Mouse (Mus musculus) megakaryocyte progenitor cell, adult 5-6 weeks (primary cell): Measurements from ENCODE around the gene Kcnrg. TPM values are rescaled to one million over a fixed set of nuclear protein-coding genes. Genes with fewer than 3 reads are reported as not detected.
A peak's percentile ranks its signal among the peaks of the same experiment; 100 is the strongest.

Source experiments
- ATAC-seq: replicated peaks from 2 replicates; pipeline ENCODE4 v1.8.0; 2016; ENCODE audit warnings: mild to moderate bottlenecking, moderate TSS enrichment, inconsistent platforms; ENCODE audit not compliant: poor library complexity
- total RNA-seq, 2 experiments: library from RNA; stranded (forward) in 1 of 2; stranded (reverse) in 1 of 2; fragments of 157-497, 149-512 nt in 1 of 2; fragments of 200-1000 nt in 1 of 2; gene quantifications; 2 replicates each; pipeline versions ENCODE4 v1.2.3 to v1.2.4; 2015 to 2017

Gene Kcnrg
- total RNA-seq, 2 experiments from 2014 or later = 0.04 to 0.39 TPM

DNA sequence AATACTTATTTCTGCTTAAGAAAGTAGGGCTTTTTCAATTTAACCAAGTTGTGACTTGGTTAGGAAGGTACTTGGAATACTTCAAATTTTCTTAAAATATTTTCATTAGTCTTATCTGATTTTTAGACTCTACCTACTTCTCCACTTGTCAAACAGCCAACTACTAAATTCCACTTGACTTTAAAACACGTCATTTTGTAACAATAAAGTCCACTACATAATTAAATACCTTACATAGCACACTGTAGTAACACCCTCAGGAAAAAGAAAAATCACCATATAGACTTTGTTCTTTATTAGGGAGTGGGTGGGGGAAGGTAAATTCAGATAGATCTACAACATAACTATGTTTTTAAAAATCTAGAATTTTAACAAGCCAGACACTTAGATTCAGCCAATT is 35.4 kb downstream of the Kcnrg start:
- ATAC-seq = no peak

DNA sequence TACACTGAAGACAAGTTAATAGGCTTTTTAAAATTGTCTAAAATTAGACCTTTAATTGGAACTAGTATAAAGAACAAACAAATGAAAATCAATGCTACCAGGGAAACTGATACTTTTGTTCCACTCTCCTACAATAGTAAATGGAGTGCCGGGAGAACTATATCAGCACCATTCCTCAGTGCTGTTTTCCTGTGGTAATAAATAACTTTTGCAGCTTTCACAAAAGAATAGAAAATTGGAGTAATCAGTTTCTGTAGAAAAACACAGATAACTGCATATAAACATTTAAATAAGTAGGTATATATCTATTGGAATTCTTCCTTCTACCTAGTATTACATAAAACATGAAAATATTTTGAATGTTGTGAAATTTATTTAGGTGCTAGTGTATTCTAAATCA is 38.3 kb downstream of the Kcnrg start:
- no peak for ATAC-seq

DNA sequence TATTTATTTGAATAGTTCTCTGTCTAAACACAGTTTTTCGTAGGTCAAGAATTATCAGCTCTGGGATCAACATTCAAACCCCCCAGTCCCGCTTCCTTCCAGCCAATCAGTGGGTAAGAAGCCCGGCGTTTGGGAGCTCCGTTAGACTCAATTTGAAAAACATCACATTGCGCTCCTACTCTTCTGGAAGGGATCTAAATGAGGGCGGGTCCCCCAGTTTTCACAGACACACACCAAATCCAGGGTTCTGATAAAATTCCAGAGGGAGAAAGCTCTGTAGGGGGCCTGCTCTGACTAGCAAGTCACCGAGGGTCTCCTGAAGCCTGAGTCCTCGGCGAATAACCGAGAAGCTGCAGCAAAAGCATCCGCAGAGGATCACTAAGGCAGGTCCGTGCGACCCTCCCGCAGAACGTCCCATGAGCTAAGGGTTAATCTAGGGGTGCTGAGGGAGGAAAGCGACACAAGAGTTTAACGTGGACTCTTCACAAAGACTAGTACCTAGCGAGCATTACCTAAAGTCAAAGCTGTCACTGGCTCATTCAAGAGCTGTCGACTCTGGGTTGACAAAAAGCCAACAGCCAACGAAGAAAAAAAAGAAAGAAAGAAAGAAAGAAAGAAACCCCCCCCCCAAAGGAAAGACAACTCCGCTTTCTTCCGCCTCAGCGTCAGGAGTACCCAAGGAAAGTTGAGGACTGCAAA is 40.1 kb downstream of the Kcnrg start:
- 0 out of 2 replicates have a peak, but pooled peaks have one; percentile 19 for ATAC-seq

DNA sequence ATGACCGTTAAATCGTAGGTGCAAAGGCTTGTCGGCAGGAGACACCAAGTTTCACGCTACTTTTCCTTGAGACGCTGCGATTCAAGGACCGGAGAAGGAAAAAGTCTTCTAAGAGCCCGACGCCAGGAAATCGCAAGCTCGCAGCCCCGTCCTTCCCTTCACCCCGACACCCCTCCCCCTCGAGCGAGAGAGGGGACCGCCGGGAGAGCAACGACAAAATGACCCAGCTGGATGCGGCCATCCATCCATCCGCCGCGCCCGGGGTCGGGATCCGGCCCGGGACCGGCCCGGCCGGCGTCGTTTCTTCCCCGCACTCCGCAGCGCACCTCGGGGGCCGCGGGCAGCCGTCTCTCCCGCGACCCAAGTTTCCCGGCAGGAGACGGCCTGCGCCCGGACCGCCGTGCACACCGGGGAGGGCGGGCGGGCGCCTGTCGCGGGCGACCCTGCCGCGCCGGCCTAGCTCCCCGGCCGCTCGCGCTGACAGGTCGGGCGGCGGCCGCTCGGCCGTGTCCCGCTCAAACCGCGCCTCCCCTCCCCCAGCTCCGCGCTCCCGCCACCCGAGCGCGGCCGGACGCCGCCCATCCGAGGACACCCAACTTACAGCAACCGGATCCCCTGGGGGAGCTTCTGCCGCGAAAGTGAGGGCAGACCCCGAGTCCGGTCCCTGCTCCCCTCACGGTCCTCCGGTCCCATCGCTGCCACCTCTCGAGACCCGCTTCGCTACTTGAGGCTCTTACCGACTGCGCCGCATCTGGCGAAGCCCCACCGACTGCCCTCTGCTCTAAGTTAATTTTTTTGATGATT is 40.8 kb downstream of the Kcnrg start:
- ATAC-seq = peak; percentile 17

DNA sequence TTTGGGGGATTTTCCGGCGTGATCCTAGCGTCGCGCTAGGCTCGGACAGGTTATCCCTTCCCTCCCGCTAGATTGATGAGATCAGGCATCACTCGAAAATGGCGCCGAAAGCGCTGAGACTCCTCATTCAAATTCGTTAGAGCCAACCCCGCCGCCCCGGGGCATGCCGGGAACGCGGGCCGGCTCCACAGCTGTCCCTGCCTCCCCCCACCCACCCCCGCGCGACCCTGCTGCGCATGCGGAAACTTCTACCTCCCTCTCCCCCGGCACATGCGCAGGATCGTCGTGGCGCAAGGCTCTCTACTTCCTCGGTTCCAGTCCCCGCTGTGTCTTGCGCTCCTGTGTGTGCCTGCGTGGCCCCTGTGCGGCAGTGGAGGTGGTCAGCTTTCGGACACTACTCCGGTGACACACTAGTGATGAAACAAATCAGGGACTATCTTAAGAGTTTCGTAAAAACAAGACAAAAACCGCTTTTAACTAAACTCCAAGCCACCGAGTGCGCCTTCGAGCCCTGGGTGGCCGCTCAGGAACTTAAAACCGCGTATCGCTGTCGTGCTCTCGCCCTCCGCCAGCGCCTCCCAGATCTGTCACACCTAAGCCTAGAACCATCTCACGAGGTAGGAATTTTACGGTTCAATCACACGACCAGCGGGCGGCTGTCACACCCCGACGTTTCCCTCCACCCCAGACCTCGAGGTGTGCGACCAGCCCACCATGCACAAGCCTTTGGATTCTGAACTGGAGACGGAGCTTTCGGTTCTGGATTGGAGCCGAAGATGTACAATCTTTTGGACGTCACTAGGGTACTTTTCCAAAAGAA is 41.6 kb downstream of the Kcnrg start:
- peak; percentile 81 for ATAC-seq

DNA sequence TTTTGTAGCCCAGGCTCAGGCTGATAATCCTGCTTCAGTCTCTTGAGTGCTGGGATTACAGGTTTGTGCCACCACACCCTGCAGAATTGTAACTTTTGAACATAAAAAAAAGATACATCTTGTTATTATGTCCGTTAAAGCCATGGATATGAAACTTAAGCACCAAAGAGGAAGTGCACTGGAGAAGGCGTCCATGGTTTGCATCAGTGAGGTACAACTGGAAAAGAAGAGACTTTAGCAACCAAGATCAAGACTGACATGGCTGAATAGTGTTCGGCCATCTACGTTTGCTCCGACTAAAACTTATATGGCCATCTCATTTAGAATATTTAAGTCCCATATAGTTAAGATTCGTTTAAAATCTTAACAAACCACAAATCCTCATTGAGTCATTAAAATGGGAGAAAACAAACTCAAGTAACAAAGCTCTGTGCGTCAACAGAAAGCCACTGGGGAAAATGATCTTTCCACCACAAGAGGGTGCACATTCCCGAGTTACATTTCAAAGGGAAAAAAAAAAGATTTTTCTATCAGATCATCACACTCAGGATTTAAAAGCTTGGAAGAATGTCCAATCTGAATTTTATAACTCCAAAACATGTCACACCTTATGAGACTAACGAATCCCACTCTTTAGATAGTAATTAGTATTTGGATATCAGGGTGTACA is 43.2 kb downstream of the Kcnrg start:
- ATAC-seq = 0 out of 2 replicates have a peak, but pooled peaks have one; percentile 13

DNA sequence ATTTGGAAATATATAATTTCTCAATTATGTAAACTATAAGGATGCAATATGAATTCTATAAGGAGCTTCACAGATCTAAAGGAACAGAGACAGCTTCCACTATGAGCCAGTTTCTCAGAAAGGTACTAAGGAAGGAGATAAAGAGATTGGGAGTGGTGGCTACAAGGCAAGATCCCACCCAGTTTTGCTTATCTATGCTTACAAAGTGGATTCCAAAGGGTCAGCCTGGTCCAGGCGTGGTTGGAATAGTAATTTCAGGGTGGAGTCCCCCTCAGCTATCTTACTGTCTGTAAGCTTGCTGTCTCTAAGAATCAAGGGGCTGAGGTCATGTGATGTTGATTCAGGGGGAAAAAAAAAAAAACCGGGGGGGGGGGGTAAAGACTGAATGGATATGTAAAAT is 49.2 kb downstream of the Kcnrg start:
- peak; percentile 54 for ATAC-seq

DNA sequence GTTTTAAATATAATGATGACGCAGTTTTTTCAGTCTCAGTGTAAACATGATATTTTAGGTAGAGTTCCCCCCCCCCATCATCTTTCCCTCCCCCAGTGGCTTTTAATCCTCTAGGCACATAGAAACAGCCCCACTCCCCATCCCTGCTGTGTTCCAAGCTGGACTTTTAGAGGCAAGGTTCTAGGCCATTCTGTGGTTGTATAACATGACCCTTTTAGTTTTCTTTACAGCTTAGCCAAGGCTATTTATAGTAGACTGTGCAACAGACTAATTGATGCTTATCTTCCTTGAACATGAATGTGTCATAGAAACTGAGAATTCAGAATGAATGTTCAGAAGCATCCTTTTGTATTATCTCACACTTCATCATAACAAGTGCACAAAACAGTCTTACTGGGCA is 54.2 kb downstream of the Kcnrg start:
- no peak for ATAC-seq

DNA sequence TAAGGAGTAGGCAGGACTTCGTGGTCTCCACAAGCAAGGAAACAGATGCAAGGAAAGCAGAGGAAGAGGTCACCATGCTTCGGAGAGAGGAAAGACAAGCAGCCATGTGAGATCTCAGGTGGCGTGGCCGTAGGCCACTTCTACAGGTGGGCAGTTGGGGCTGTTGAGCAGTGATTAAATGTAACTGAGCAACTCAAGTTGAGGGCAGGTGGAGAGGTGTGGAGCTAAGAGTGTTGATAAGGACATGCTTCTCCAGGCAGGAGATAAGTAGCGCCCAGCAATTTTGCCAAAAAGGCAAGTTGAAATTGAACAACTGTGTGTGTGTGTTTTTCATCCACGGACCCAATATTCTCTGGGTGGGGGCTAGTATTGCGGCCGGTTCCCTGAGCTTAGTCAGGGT is 55.0 kb downstream of the Kcnrg start:
- ATAC-seq = no peak

Other genes starting within 250 kb of the Kcnrg start
- 3.7 and 4.3 TPM in 2 replicates for gene Ebpl, start 247.0 kb upstream of the Kcnrg start, total RNA-seq (2015)
- 1.6 and 2.7 TPM in 2 replicates for gene Ebpl, start 247.0 kb upstream of the Kcnrg start, total RNA-seq (2017)
- gene Kpna3, start 167.6 kb upstream of the Kcnrg start, total RNA-seq (2015) = 81.6 and 82.6 TPM in 2 replicates
- gene Kpna3, start 167.6 kb upstream of the Kcnrg start, total RNA-seq (2017) = 31.4 and 45.3 TPM in 2 replicates
- 12.0 and 13.4 TPM in 2 replicates for gene Spryd7, start 50.6 kb upstream of the Kcnrg start, total RNA-seq (2015)
- gene Spryd7, start 50.6 kb upstream of the Kcnrg start, total RNA-seq (2017) = 11.7 and 11.9 TPM in 2 replicates
- 12.7 and 14.0 TPM in 2 replicates for gene Trim13, start 9.2 kb upstream of the Kcnrg start, total RNA-seq (2015)
- 13.0 and 14.2 TPM in 2 replicates for gene Trim13, start 9.2 kb upstream of the Kcnrg start, total RNA-seq (2017)